Comparison of ENCODE assay signal across 9 mouse cellular contexts in the genomic region with DNA sequence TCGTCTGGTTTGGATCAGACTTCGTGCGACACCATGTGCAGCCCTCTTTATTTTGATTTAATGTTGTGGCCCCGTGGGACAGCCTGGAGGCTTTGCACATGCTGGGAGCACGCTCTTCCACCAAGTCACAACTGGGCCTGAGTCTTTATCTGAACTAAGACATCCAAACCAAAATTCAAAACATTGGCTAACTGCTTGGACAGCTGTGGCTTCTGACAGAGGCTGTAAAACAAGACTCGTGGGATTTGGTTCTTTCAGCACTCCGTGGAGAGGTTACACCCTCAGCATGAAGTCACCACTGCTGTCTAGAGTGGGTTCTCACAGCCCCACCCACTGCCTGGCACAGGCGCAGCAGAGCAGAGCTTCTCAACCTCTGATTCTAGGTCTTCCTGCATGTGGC.
DNase-seq lines count a peak whose midpoint lies in the region; ATAC-seq and TF ChIP-seq lines count a peak whose summit lies in the region.
"Had no signal": no experiment of that assay in that cellular context is flagged by ENCODE, and none has a peak within 500 bp of the region (broad histone marks: within the 10 kb centered on the region; RNA-seq: fewer than 3 reads in every experiment).

No protein-coding gene starts in this region.

- 0 out of 2 replicates have a peak, but pooled peaks have one; percentile 43 for ATAC-seq in kidney, embryonic 15.5 days (replicated peaks; ENCODE audit: low FRiP score)
- ATAC-seq in liver, postnatal 0 days = no peak
- no peak for ATAC-seq in midbrain, embryonic 16.5 days

- intact Hi-C loops in gastrocnemius, postnatal 14 days (cut with DNase I; ENCODE audit: low total_unique reads) = no loop called here

- DNase-seq in kidney, adult 11 months = peak; percentile 7
- DNase-seq in kidney, postnatal 25 days = no peak
- peak; percentile 76 for DNase-seq in gastrocnemius, postnatal 14 days
- no peak for DNase-seq in liver, postnatal 0 days
- DNase-seq in yolk sac, embryonic 10.5 days (ENCODE audit: low spot score) = no peak
- DNase-seq: cerebellum, postnatal 36 days had no signal

- no peak for TF ChIP-seq POLR2A in bone marrow macrophage, adult 2 months (IDR thresholded peaks at IDR 0.05; ENCODE audit: borderline replicate concordance, low read depth, low read length)

- H3K9me3 ChIP-seq in kidney, embryonic 15.5 days (replicated peaks) = no peaks in the 10 kb centered on the region
- no peaks in the 10 kb centered on the region for H3K9me3 ChIP-seq in liver, postnatal 0 days (ENCODE audit: low read length)
- H3K9me3 ChIP-seq in midbrain, embryonic 16.5 days (replicated peaks; ENCODE audit: control insufficient read depth, low read length, poor library complexity, severe bottlenecking) = no peaks in the 10 kb centered on the region

- no peak overlapping the region for H3K4me3 ChIP-seq in bone marrow macrophage, adult 2 months (ENCODE audit: insufficient read depth, low read length)
- H3K4me3 ChIP-seq in kidney, embryonic 15.5 days (replicated peaks) = no peak overlapping the region
- H3K4me3 ChIP-seq in liver, postnatal 0 days (ENCODE audit: low read depth, low read length) = no peak overlapping the region
- no peak overlapping the region for H3K4me3 ChIP-seq in midbrain, embryonic 16.5 days (ENCODE audit: low read depth, low read length)

- no peak overlapping the region for H3K4me2 ChIP-seq in kidney, embryonic 15.5 days
- H3K4me2 ChIP-seq in liver, postnatal 0 days (ENCODE audit: low read depth, low read length) = no peak overlapping the region
- H3K4me2 ChIP-seq in midbrain, embryonic 16.5 days (ENCODE audit: low read length) = no peak overlapping the region

- no peak for TF ChIP-seq CTCF in bone marrow macrophage, adult 2 months (IDR thresholded peaks at IDR 0.05; ENCODE audit: low read depth, low read length)
- no peak for TF ChIP-seq CTCF in liver, postnatal 0 days (IDR thresholded peaks at IDR 0.05; ENCODE audit: low read depth)

- no peaks in the 10 kb centered on the region for H3K36me3 ChIP-seq in kidney, embryonic 15.5 days
- no peaks in the 10 kb centered on the region for H3K36me3 ChIP-seq in liver, postnatal 0 days (replicated peaks; ENCODE audit: insufficient read depth, low read length)
- H3K36me3 ChIP-seq in midbrain, embryonic 16.5 days (ENCODE audit: control insufficient read depth, insufficient read depth, low read length) = no peaks in the 10 kb centered on the region

- peak overlapping the region; percentile 84 for H3K27ac ChIP-seq in bone marrow macrophage, adult 2 months (ENCODE audit: insufficient read depth, low read depth, low read length)
- no peak overlapping the region for H3K27ac ChIP-seq in kidney, embryonic 15.5 days
- no peak overlapping the region for H3K27ac ChIP-seq in liver, postnatal 0 days (ENCODE audit: low read depth)
- H3K27ac ChIP-seq in midbrain, embryonic 16.5 days (ENCODE audit: low read length) = no peak overlapping the region

- peaks cover 50% of the 10 kb centered on the region for H3K4me1 ChIP-seq in bone marrow macrophage, adult 2 months (ENCODE audit: control insufficient read depth, insufficient read depth, low read length)
- H3K4me1 ChIP-seq in kidney, embryonic 15.5 days = no peaks in the 10 kb centered on the region
- no peaks in the 10 kb centered on the region for H3K4me1 ChIP-seq in liver, postnatal 0 days (ENCODE audit: insufficient read depth)
- H3K4me1 ChIP-seq in midbrain, embryonic 16.5 days (ENCODE audit: control insufficient read depth, insufficient read depth, low read length) = no peaks in the 10 kb centered on the region

- no peak overlapping the region for H3K9ac ChIP-seq in kidney, embryonic 15.5 days
- no peak overlapping the region for H3K9ac ChIP-seq in liver, postnatal 0 days (replicated peaks)
- H3K9ac ChIP-seq in midbrain, embryonic 16.5 days (ENCODE audit: low read depth, low read length) = no peak overlapping the region

- WGBS in kidney, embryonic 15.5 days = 48% methylated on average over 8 of the region's 8 CpGs
- 70% methylated on average over 8 of the region's 8 CpGs for WGBS in liver, postnatal 0 days (ENCODE audit: insufficient replicate concordance)
- WGBS in midbrain, embryonic 16.5 days = 83% methylated on average over 8 of the region's 8 CpGs

- no peak for TF ChIP-seq EP300 in liver, postnatal 0 days (IDR thresholded peaks at IDR 0.05; ENCODE audit: low read depth)

- no peaks in the 10 kb centered on the region for H3K27me3 ChIP-seq in kidney, embryonic 15.5 days
- no peaks in the 10 kb centered on the region for H3K27me3 ChIP-seq in liver, postnatal 0 days (ENCODE audit: insufficient read depth, low read length)
- no peaks in the 10 kb centered on the region for H3K27me3 ChIP-seq in midbrain, embryonic 16.5 days (ENCODE audit: control insufficient read depth, insufficient read depth, low read depth, low read length)

Comparison
In these comparisons a context has a peak if more than half of its experiments do, and no peak if none do; other contexts are left out.
1. DNase-seq: peak in kidney, adult 11 months (single experiment) and gastrocnemius, postnatal 14 days (single experiment); none in kidney, postnatal 25 days (0 of 2), liver, postnatal 0 days (single experiment) and yolk sac, embryonic 10.5 days (single experiment).